Mouse (Mus musculus): ENCODE measurements around the gene Nde1.
A peak's percentile ranks its signal among the peaks of the same experiment; 100 is the strongest.

Nde1 gene

DNA sequence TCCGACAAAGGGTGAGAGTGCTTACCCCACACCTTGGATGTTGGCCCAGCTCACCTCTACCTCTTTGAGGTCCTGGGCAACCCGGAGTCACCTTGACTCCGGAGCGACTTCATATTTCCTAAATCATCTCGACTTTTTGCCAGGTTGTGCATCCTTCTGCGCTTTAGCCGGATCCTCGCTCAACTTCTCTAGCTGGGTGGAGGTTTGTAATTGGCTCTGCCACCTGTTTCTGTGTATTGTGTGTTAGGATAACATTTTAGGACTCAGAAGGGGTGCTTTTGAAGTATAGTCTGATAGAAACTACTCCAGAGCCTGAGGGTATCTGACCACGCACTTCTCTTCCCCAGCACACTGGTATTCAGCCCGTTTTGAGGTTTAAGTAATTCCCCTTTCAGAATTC, 656 bp downstream of the Nde1 start:
- no peak for DNase-seq

DNA sequence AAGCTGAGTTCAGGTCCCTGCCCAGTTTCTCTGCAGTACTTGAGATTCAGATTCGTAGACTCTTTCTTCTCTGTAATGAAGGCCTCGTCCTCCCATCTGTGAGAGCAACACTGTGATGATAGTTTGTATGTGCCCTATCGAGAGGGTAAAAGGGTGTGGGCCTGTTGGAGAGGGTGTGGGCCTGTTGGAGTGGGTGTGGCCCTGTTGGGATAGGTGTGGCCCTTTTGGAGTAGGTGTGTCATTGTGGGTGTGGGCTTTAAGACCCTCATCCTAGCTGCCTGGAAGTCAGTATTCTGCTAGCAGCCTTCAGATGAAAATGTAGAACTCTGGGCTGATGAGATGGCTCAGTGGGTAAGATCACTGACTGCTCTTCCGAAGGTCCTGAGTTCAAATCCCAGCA, 3.4 kb downstream of the Nde1 start:
- DNase-seq = no peak

DNA sequence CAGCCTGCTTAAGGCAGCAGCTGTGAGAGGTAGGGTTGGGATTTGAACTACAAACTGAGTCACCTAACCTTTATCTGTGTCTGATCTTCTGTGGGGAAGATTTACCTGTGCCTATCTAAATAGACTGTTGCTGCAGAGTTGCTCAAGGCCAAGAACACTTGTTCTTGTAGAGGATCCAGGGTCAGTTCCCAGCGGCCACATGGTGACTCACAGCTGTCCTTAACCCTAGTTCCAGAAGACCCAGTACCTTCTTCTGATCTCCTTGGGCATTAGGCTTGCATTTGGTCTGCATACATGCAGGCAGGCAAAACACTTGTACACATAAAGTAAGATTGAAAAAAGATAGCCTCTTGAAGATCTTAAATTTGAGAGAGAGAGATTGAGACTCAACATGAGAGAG, 6.6 kb downstream of the Nde1 start:
- DNase-seq = no peak

- DNase-seq = no peak
These were observed 15.0 kb downstream of the Nde1 start for GRCm38 (mm10) chr16:14178041-14178440.

DNA sequence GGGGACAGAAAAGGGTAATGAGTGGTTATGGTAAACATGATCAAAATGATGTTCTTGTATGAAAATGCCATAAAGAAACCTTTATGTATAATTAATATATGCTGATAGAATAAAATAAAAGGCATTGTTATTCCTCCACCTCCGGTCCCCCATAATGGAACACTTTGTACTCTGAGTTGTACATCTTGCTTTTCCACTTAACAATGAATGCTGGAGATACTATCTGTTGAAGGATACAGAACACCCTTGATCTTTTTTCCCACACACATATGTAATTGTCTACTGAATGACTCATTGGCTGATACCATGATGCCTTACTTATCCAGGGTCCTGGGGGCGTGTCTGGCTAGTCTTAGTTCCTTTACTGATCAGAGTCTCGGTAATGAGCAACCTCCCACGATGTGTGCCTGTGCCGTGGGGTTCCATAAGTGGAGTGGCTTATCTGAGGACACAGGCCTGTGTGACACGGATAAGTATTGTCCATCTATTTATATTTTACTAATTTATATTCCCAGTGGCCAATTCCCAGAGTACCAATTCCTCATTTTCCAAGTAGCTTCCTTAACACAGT, 17.2 kb downstream of the Nde1 start:
- DNase-seq = no peak

DNA sequence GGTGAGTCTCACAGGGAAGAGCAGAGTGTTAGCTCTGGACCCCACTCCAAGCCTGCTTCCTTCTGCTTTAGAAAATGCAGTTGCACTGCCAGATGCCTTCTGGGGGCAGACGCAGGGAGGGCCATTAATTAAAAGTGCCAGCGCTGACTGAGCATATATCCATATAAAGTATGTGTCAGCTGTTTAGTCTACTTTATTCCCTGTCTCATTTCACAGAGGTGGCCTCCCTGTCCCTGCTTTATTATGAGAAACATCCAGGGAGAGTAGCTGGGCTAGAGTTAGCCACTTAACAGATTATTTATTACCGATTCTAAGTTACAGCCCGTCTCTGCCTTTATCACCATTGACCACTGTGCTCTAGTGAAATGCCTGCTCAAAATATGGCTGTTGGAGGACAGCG, 19.3 kb downstream of the Nde1 start:
- DNase-seq = no peak

GRCm38 (mm10) chr16:14183856-14184255, 20.8 kb downstream of the Nde1 start:
- no peak for DNase-seq

DNA sequence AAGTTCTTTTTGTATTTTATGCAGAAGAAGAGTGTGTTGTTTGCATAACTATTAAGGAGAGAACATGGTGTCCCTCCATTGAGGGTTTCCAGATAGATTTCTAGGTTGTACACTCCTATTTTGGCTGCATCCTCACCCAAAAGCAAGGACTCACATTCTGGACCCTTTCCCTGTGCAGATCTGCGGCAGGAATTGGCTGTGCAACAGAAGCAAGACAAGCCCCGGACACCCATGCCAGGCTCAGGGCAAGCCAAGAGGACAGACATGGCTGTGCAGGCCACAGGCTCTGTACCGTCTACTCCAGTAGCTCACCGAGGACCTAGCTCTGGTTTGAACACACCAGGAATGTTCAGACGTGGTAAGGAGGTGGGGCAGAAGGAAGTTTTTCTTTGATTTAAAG, 22.4 kb downstream of the Nde1 start:
- no peak for DNase-seq

DNA sequence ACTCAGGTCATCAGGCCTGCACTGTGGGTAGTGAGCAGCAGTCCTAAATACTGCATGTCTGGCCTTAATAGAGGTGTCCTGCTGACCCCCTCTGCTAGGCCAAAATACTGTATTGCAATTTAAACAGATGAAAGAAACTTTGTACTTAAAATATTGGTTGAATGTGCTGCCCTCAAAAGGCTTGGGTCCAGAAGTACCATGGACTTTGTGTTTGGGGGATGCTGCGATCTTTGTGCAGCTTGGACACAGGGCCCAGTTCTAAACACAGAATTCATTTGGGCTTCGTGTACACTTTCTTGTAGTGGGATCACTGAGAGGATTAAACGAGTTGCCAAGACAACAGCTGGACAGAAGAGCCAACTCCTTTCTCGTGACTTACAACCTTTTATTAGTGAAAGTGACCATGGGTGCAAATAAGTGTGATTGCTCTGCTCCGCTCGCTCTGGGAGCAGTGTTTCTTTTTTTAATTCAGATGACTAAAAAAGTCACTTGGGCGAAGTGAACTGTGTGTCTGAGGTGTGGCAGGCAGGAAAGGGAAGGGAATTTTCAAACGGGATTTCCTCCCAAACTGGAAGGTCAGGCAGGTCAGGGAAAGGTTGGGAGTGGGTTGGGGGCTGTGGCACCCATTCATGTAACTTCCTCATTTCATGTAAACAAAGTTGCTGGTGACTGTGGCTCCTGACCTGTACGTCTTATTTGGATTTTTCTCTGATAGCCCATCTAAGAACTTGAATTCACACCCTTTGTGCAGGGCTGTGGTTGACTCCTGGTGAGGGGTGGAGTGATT, 31.3 kb downstream of the Nde1 start:
- DNase-seq = no peak

DNA sequence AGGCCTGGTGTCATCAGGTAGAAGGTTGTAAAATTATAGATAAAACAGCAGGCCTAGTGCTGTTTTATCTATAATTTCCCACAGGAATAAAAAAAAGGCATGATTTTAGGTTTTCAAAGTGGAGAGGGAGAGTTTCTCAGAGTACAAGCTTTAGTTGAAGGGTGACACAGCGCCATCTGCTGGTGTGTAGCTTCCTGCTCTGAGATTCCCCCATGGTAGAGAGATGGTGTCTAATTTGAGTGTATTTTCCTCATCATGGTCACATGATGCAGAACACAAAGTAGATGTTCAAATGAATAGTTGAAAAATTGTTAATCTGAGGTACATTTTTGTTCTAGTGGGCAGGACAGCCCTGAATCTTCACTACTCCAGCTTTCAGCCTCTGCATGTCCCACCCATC, 32.4 kb downstream of the Nde1 start:
- DNase-seq = peak; percentile 60 to 62

- DNase-seq = no peak
These were observed 35.7 kb downstream of the Nde1 start for GRCm38 (mm10) chr16:14198798-14199197.

GRCm38 (mm10) chr16:14215156-14215555, 52.1 kb downstream of the Nde1 start:
- DNase-seq = no peak

- peak; percentile 73 to 77 for DNase-seq
These were observed 74.1 kb downstream of the Nde1 start for GRCm38 (mm10) chr16:14237100-14237723.

- no peak for DNase-seq
These were observed 79.0 kb downstream of the Nde1 start for GRCm38 (mm10) chr16:14242059-14242458.
